Mouse (Mus musculus) ZHBTc4 (cell line): Measurements from ENCODE around the gene Dok1.

ENCODE experiments used
- DNase-seq: peaks from one replicate; pipeline ENCODE4 v3.0.0-alpha.2; 2011; ENCODE audit warnings: low read depth, low spot score

The Dok1 gene

DNA sequence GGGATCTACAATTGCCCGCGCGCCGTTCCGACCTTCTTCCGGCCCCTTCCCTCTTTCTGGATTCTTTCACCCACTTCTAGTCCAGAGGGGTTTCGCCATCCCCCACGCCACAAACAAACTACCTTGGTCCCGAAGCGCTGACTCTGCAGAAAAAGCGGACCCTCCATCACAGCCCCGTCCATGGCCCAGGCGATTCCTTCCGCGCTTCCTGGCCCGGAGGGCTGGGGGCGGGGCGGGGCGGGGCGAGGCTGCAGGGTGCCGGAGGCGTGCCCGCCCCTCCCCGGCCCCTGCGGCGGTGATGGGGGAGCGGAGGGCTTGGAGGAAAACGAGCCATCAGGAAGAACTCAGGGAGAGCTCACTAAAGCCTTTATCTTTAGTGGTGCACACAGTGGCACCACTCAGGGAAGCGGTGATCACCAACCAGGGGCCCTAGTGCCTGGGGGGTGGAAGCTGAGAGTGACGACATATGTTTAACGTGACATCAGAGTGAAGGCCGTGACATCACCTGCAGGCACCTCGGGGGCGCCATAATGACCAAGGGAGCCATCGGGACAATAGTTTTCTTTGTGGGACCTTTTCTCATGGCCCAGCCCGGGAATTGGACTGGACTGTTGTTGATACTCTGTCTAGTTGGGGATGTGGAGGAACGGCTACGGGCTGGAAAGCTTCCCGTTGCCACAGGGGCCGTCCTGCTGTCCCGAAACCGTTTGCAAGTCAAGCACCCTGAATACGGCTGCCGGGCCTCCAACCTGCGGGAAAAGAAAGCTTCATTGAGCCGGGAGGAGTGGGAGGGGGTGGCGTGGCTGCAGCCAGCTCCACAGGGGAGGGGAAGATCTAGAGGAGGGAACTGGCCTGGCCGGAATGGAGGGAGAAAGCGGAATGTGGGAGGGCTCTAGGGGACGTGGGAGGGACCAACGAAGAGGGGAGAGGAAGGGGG, at the start of gene Dok1, which contains the start of gene Loxl3:
Gene Dok1 (minus strand): TSS at position 223 of the 937 bp plus-strand sequence.
Gene Loxl3 (plus strand): TSS at position 925 of the 937 bp plus-strand sequence.
- DNase-seq: peak; percentile 91

DNA sequence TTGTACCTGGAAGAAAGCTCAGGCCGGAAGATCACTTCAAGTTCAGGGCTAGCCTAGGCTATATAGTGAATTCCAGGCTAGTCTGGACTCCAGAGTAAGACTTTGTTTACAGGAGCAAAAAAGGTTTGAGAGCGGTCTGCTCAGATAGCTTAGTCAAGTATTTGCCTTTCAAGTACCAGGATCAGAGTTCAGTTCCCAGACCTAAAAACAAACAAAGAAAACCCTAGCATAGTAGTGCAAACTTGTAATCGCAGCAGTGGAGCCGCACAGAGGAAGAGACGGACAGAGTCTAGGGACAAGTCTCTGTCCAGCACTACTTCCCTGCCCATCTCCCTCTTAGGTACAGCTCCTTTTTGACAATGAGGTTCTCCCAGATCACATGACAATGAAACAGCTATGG, 46.9 kb upstream of the Dok1 start:
- DNase-seq: no peak

DNA sequence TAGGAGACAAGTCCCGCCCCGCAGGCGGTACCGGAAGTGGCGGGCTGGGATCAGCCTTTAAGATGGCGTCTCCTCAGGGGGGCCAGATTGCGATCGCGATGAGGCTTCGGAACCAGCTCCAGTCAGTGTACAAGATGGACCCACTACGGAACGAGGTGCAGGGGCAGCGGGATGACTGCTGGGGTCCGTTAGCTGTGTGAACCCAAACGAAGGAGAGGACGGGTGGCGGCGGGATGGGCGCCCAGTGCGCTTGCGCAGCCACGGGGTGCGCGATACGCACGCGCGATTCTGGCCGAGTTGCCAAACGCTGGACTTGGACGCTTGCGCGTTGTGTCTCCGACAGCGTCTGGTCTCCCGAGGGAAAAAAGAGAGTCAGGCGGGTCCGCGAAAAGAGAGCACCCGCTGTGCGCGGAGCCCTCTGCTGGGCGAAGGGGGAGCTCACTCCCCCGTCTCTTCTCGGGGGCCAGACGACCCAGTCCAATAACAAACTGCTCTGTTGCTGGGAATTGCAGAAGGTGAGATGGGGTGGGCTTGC, 45.1 kb upstream of the Dok1 start:
- peak; percentile 98 for DNase-seq

DNA sequence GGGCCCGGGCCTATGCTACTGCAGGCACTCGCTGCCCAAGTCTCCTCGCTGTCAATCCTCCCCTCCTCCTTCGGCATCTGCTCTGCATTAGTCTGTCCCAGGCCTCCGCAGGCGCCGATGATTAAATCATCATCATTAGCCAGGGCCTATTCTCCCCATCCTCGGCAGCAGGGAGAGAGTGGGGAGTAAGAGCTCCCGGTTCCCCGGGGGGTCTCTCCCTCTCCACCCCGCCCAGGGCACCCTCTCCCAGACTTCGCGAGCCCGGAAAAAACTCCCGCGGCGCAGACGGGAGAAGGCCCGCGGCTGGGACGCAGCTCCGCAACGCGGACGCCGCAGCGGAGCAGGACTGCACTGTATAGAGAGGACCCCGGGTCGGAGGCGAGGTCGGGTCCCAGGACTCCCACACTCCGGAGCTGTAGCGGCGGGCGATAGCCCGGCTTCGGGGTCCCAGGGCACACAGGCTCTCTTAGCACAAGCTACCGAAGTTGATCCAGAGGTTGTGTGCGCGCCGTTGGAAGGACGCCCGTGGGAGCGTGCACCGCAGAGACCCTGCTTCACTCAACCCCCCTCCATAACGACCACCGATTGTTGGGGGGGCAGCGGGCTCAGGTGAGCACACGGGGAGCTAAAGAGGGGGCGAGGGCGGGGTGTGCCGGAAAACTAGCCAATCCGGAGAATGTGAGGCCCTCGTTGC, 44.5 kb upstream of the Dok1 start, which contains the start of gene Pcgf1:
Gene Pcgf1 (plus strand): TSS at position 240 of the 694 bp plus-strand sequence.
- DNase-seq: no peak

DNA sequence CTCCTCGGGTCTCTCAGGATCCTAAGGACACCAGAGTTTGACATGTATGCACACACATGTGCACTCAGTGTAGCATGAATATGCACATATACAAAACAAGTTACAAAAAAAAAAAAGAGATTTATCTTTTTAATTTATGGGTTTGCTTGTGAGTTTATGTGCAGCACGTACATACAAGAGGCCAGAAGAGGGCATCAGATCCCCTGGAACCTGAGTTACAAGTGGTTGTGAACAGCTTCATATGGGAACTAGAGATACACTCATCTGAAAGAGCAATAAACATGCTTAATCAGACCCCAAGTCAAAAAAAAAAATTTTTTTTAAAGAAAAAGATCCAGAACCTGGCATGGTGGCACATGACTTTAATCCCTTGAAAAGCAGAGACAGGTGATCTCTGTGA, 41.7 kb upstream of the Dok1 start:
- no peak for DNase-seq

DNA sequence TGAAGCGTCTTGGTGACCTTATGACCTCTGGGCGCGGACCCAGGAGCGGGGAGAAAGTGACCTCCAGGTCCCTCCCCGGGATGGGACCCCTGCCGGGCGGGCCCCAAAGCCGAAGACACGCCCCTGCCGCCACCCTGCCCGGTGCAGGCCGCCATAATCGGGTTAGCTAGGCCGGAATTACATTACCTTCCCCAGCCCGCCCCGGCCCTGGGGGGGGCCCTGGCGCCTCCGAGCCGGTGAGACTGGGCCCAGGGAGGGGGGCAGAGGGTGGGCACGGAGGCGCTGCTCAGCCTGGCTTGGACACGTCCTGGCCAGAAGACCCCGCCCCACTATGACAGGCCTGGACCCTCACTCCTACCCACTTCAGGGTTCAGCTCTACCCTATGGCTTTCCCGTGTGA, 37.9 kb upstream of the Dok1 start:
- peak; percentile 27 for DNase-seq

DNA sequence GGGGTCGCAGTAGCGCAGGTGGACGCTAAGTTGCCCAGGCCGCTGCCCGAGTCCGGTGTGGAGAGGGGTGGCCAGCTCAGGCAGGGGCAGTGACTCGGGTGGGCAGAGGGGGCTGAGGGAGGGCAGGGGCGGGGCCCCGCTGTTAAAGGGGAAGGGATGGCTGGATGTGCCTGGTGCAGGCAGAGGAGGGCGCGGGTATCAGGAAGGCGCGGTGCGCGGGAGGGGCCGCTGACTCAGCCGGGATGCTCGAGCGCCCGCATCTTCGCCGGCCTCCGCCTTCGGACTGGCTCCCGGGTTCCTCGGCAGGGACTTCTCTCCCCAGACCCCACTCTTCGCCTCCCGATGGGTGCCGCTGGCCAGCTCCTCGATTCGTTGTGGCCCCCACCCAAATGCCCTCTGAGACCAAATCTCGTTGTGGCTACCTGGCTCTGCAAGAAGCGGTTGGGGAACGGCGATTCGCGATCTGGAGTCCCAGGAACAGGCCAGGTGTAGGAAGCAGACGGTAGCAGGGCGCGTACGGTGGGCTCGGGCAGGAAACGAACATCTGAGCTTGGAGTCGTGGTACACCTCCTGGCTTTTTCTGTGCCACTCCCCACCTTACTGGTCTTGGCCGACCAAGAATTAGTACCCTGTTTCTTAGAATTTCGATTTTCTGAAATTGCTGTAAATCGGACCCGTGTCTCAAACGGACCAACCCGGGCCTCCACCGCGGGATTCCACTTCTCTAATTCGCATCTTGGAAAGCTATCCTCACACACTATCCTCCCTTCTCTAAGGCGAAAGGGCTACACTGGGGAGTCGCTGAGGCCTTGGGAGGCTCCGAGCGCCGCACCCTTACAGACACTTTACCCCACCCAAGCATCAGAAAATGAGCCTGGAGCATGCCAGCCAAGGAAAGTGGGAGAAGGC, 37.3 kb upstream of the Dok1 start:
- DNase-seq: peak; percentile 81

DNA sequence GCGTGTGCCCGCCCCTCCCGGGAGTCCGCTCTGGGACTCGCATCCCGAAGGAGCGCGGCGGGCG, 36.8 kb upstream of the Dok1 start, which contains the start of gene Tlx2:
Gene Tlx2 (minus strand): TSS at position 47 of the 64 bp plus-strand sequence.
- DNase-seq: no peak

DNA sequence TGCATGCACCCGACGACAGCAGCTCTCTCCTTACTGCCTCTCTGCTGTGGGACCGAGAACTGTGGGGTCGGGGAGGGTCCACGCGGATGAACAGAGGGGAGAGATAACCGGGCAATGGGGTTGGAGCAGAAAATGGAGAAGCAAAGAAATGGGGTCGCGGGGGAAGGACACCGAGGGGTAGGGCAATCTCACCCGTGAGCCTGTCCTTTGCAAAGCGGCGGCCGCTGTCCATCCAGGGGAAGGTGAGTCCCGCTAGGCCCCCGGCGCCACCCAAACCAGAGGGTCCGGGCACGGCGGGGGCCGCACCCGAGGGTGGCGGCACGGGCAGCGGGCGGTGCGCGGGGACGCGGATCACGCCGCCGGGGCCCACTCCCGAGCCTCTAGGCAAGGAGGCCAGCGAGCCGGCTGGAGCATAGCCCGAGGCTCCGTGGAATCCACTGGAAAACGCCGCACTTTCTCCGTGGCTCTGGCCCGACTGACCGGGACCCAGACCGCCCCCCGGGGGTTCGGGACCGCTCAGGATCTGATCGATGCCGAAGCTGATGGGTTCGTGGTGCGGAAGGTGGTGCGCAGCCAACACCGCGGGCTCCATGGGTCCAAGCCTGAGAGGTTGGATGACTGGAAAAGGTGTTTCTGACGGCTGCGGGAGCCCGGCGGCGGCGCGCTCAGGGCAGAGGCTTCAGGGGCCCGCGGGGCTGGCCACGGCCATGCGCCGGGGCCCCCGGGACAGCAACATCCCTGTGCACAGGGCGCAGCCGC, 36.4 kb upstream of the Dok1 start:
- DNase-seq: peak; percentile 52

DNA sequence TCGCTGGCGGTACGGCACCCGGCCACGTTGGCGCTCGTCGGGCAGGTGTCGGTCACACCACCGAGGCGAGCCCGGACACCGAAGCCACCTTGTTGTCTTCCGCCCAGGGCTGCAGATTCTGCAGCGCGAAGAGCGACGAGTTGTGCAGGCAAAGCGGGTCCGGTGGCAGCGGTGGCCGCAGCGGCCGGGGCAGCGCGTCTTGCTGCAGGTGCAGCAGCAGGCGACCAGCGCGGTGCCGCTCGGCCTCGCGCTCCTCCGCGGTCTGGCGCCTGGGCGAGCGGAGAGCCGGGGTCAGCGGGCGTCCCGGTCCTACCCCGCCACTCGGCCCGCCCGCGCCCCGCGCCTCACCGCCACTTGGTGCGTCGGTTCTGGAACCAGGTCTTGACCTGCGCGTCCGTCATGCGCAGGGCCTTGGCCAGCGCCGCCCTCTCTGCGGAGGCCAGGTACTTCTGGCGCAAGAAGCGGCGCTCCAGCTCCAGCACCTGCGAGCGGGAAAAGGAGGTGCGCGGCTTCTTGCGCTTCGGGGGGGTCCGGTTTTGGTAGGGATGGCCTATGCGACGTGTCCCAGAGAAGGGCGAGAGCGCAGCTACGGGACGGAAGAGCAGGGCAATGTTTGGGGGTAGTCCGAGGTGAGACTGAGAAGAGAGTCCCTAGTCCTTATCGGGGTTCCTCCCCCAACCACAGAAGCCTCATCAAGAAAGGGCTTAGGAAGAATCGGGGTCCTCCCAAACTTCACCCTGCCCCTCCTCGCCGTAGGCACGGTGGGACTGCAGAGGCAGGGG, 35.6 kb upstream of the Dok1 start:
- peak; percentile 47 for DNase-seq

DNA sequence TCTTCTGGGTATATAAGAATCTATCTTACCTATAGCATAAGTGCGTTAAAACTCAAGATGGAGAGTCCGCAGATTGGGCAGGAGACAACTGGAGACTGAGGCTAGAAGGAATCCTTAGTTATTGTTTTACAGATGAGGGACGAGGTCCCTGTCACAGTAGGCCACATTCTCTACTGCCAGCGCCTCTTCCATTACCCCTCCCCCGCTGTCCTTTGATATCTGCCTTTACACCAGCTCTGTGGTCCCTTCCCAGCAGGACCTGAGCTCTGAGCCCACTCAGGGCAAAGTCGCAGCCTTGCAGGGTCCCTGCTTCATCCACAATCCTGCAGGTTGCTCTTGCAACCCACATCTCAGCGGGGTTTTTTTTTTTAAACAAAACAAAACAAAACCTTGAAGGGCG, 35.0 kb upstream of the Dok1 start:
- peak; percentile 62 for DNase-seq

DNA sequence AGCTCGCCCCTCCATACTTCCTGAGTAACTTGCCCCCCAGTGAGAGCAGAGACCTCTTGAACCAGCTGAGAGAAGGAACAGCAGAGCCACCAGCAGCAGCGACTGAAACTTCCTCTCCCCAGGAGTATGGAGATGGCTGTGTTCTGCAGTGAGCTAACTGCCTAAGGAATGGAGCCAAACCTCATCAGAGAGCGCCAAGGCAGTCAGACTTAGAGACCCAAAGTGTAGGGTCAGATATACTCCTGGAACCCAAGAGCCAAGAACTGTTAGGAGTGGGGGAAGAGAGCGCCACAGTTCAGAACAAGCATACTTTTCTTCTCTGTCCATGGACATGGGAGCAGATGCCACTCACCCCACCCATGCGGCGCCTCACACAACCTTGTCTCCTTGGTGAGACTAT, 33.2 kb upstream of the Dok1 start:
- DNase-seq: peak; percentile 63

DNA sequence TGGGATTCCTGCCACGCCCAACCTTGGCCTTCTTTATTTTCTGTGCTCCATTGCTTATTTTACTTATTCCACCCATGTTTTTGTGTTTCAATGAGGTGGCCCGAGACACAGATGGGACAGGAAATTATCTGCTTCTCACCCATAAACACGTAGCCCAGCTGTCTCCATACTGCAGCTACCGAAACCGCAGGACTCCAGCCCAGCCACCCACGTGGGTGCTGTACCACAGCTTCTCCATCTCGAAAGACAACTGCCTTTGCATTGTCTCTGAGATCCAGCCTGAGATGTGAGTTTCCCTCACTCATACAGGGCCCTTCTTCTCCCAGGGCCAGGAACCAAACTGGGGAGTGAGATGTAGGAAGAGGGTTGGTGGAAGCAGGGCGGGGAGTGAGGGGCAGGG, 32.7 kb upstream of the Dok1 start:
- DNase-seq: peak; percentile 38

DNA sequence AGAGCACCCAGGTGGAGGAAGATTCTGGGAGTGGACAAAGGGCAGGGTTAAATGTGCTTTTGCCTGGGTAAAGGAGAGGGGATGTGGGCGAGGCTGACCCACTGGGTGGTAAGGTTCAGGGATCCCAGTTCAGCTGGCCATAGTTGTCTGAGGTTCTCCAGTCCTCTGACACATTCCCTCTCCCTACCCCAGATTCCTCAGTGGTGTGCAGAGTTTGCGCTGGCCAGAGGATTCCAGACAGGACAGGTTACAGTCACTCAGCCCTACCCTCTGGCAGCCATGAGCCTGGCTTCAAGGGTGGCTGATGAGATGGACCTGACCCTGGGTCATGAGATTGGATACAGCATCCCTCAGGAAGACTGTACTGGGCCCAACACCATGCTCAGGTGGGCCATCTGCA, 25.5 kb upstream of the Dok1 start:
- no peak for DNase-seq

DNA sequence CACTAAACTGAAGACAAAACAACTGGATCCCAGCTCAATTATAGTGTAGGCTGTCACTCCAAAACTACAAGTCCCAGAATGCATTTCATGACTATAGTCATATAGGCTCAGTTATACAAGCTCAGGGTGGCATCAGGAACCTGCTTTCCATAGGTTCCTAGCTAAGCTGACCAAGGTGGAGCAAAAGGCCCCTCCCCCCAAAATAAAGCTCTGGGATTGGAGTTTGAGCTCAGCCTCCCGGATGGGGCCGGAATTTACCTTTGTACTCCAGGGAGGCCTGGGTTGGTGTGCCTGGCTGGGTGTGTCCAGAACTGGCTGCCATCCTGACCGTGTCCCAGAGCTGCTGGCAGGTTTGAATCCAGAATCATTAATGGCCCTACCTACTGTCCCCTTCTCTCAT, 24.5 kb upstream of the Dok1 start, which contains the start of gene Dqx1:
Gene Dqx1 (plus strand): TSS at position 55 of the 400 bp plus-strand sequence.
- DNase-seq: peak; percentile 90

DNA sequence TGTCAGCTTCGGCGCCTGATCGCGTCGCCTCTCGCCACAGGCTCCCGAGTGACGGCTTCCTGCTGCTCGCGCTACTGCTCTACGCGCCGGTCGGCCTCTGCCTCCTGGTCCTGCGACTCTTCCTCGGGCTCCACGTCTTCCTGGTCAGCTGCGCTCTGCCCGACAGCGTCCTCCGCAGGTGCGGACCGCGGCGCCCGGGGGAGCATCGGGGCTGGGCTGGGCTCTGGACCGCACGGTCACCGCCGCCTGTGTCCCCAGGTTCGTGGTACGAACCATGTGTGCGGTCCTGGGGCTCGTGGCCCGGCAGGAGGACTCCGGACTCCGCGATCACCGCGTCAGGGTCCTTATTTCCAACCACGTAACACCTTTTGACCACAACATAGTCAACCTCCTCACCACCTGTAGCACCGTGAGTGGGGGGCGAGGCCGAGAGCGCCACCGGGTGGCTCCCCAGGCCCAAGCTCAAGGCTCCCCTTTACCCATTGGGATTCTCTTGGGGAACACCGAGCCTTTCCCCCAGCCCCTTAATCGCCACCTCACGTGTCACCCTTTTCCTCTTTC, 21.7 kb upstream of the Dok1 start, which contains the start of gene Htra2:
Gene Htra2 (minus strand): TSS at position 403 of the 561 bp plus-strand sequence.
- DNase-seq: no peak

DNA sequence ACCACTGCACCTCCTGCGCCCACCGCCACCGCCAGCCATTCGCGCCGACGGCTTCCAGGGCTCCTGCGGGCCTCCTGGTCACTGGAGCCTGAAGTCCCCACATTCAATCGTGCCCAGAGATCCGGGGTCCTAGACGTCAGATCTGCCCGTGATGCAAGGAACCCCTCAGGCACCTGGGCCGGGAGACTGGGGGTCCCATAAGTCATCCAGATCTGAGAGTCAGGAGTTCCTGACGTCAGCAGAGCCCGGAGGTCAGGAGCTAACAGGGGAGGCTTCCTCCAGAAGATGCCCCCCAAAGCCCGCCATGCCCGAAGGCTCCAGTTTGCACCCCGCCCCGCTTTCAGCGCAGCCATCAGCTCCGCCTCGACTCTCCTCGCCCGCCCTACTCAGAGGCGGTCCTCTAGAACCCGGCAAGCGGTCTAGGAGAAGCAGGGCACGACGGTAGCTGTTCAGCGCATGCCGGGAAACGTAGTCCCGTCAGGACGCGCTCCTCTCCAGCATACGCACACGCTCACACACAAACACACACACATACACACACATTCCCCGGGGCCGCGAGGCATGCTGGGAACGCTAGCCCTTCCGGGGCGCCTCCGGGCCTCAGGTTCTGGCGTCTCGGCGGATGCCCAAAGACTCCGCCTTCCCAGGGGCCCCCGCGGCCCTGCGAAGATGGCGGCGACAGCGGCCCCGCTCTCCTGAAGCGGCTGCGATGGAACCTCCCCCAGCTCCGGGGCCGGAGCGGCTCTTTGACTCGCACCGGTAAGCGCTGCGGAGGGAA, 21.0 kb upstream of the Dok1 start, which contains the start of gene Aup1:
Gene Aup1 (plus strand): TSS at position 448 of the 778 bp plus-strand sequence.
- DNase-seq: peak; percentile 98

DNA sequence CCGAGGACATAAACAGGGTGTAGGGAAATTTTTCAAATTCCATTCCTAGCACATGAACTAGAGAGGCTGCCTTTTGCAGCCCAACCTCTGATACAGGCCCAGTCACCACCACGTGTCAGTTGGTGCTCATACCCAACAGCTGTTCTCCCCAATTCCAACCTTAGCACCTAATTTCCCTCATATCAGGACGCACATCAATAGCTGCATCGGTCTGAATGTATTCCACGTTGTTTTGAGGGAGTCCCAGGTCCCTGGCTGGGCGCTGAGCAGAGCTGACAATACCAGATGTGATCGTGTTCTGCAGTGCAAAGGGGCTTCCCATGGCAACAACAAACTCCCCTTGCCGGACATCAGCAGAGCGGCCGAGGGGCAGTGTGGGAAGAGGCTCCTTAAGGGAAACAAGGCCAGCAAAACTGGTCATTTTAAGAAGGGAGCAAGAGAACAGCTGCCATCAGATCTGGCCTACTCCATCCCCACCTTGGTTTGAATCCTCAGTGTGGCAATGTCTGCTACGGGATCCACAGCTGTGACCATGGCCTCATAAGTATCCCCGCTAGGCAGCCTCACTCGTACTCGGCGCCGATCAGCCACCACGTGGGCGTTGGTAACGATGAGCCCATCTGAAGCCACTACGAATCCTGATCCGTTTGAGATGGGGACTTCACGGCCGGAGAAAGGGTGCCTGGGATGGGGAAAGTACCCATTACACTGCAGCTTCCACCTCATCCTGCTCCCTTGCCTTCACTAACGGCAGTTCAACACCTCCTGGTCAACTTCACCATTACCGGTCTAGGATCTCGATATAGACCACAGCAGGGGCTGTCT, 20.1 kb upstream of the Dok1 start:
- peak; percentile 55 for DNase-seq
